Mouse (Mus musculus): Measurements from ENCODE around the gene Zfp280c. TPM values are rescaled to one million over a fixed set of nuclear protein-coding genes. Genes with fewer than 3 reads are reported as not detected.

The Zfp280c gene
- polyA plus RNA-seq (2016; fragmentation: Nextera tagmentation; extraction: Ambion mirVana) = 19.6 and 19.7 TPM in 2 replicates

GRCm38 (mm10) chrX:48594099-48594760, at the start of gene Zfp280c:
Gene Zfp280c, minus strand, starts transcription at chrX:48594504.
- no peaks in the 10 kb centered on the region for H3K9me3 ChIP-seq
- WGBS = 19% methylated on average over 44 of the region's 45 CpGs

GRCm38 (mm10) chrX:48637032-48637431, 42.7 kb upstream of the Zfp280c start:
- 56% methylated on average over 2 of the region's 2 CpGs for WGBS
- H3K9ac ChIP-seq (replicated peaks) = no peak overlapping the region
- no peak for ATAC-seq (ENCODE audit: insufficient number of reproducible peaks, insufficient read depth, low FRiP score, low TSS enrichment, low read depth)

More at GRCm38 (mm10) chrX:48594099-48594760, at the start of gene Zfp280c:
- peak; percentile 91 for ATAC-seq (ENCODE audit: insufficient number of reproducible peaks, insufficient read depth, low FRiP score, low TSS enrichment, low read depth)
- H3K4me2 ChIP-seq = peak within 1 kb of the TSS; percentile 51
- 0 out of 2 replicates have a peak, but pooled peaks cover 4% of the 10 kb centered on the region for H3K4me1 ChIP-seq (replicated peaks)
- peaks cover 13% of the 10 kb centered on the region; the same call in 1 of the 2 replicates for H3K36me3 ChIP-seq
- H3K4me3 ChIP-seq (replicated peaks) = peak within 1 kb of the TSS; percentile 62
- no peaks in the 10 kb centered on the region for H3K27me3 ChIP-seq
- H3K9ac ChIP-seq (replicated peaks) = peak within 1 kb of the TSS; percentile 71
- peak within 1 kb of the TSS; percentile 84 for H3K27ac ChIP-seq

GRCm38 (mm10) chrX:48624054-48624420, 29.7 kb upstream of the Zfp280c start:
- ATAC-seq (ENCODE audit: insufficient number of reproducible peaks, insufficient read depth, low FRiP score, low TSS enrichment, low read depth) = peak; percentile 7; the same call in 1 of the 2 replicates
- Histone ChIP-seq H3K4me1 (replicated peaks) (no peaks in the 10 kb centered on the region), H3K4me2 (peak overlapping the region; percentile 57), H3K27ac (peak overlapping the region; percentile 80; the same call in 1 of the 2 replicates), H3K36me3 (no peaks in the 10 kb centered on the region), H3K9me3 (no peaks in the 10 kb centered on the region), H3K27me3 (no peaks in the 10 kb centered on the region), H3K9ac (replicated peaks) (peak overlapping the region; percentile 48), H3K4me3 (replicated peaks) (peak overlapping the region; percentile 56)
- WGBS = 30% methylated on average over 9 of the region's 9 CpGs

More at GRCm38 (mm10) chrX:48637032-48637431, 42.7 kb upstream of the Zfp280c start:
- H3K4me3 ChIP-seq (replicated peaks) = no peak overlapping the region
- no peaks in the 10 kb centered on the region for H3K36me3 ChIP-seq
- no peak overlapping the region for H3K4me2 ChIP-seq
- no peak overlapping the region for H3K27ac ChIP-seq
- no peaks in the 10 kb centered on the region for H3K9me3 ChIP-seq
- H3K27me3 ChIP-seq = no peaks in the 10 kb centered on the region
- H3K4me1 ChIP-seq (replicated peaks) = no peaks in the 10 kb centered on the region

DNA sequence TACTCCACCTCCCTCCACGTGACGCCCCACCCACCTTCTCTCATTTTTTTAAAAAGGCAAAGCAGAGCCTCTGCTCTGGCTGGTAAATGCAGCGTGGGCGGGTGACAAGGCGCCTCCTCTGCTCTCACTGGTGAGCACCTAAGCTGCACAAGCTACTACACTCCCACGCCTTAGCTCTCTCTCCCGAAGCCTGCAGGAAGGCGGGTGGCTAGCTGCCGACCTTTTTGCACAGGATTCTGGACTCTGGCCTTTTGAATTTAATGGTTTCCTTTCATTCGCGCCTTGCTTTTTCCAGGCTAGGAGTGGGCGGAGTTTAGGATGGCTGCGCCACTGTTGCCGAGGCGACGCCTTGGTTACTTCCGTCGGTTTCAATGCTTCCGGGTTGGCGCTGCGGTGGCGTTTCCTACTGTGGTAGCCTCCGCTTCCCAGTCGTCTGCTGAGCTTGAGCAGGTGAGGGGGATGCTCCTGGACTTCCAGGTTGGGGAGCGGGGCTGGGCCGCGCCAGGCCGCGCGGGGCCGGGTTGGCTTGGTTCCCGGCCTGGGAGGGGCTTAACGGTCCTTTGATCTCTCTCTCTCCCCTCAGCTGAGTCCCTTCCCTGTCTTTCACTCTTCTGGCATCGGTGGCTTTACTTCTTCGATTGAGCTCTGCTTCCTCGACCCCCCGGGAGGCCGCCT, 29.2 kb upstream of the Zfp280c start, which contains the start of gene Slc25a14:
TSS of gene Slc25a14 (plus strand) at position 35 of the 675 bp plus-strand sequence.
- WGBS = 20% methylated on average over 38 of the region's 38 CpGs

DNA sequence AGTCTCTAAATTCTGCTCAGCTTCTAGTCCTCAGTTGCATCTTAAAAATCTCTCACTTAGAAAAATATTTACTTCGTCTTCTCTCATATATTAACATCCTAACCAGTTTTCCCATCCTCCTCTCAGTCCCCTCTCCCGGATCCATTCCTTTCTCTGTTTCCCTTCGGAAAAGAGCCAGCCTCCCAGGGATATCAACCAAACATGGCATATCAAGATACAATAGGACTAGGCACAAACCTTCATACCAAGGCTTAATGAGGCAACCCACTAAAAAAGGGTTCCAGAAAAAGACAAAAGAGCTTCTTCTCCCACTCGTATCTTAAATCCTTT, 28.7 kb upstream of the Zfp280c start:
- H3K4me2 ChIP-seq = peak overlapping the region; percentile 57
- H3K9me3 ChIP-seq = no peaks in the 10 kb centered on the region
- no peaks in the 10 kb centered on the region for H3K27me3 ChIP-seq
- ATAC-seq (ENCODE audit: insufficient number of reproducible peaks, insufficient read depth, low FRiP score, low TSS enrichment, low read depth) = no peak
- no peaks in the 10 kb centered on the region for H3K4me1 ChIP-seq (replicated peaks)
- H3K27ac ChIP-seq = peak overlapping the region; percentile 80
- WGBS = 20% methylated on average over 4 of the region's 4 CpGs
- peak overlapping the region; percentile 42; the same call in 1 of the 2 replicates for H3K9ac ChIP-seq (replicated peaks)
- H3K4me3 ChIP-seq (replicated peaks) = peak overlapping the region; percentile 56
- H3K36me3 ChIP-seq = no peaks in the 10 kb centered on the region

More for the DNA sequence above, 29.2 kb upstream of the Zfp280c start, which contains the start of gene Slc25a14:
- H3K27me3 ChIP-seq = no peaks in the 10 kb centered on the region
- H3K36me3 ChIP-seq = no peaks in the 10 kb centered on the region
- no peaks in the 10 kb centered on the region for H3K9me3 ChIP-seq
- H3K4me2 ChIP-seq = peak within 1 kb of the TSS; percentile 57
- H3K4me1 ChIP-seq (replicated peaks) = no peaks in the 10 kb centered on the region
- ATAC-seq (ENCODE audit: insufficient number of reproducible peaks, insufficient read depth, low FRiP score, low TSS enrichment, low read depth) = peak; percentile 95
- peak within 1 kb of the TSS; percentile 56 for H3K4me3 ChIP-seq (replicated peaks)
- H3K9ac ChIP-seq (replicated peaks) = peak within 1 kb of the TSS; percentile 48
- peak within 1 kb of the TSS; percentile 80 for H3K27ac ChIP-seq

DNA sequence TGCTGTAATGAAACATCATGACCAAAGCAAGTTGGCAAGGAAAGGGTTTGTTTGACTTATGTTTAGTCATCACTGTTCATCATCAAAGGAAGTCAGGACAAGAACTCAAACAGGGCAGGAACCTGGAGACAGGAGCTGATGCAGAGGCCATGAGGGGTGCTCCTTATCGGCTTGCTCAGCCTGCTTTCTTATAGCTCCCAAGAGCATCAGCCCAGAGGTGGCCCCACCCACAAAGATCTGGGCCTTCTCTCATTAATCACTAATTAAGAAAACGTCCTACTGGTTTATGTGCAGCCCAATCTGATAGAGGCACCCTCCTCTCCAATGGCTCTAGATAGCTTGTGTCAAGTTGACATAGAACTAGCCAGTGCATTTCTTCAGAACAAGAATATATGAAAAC, 10.6 kb upstream of the Zfp280c start:
- ATAC-seq (ENCODE audit: insufficient number of reproducible peaks, insufficient read depth, low FRiP score, low TSS enrichment, low read depth) = no peak
- H3K27me3 ChIP-seq = no peaks in the 10 kb centered on the region
- no peaks in the 10 kb centered on the region for H3K9me3 ChIP-seq
- no peak overlapping the region for H3K27ac ChIP-seq
- H3K4me3 ChIP-seq (replicated peaks) = no peak overlapping the region
- H3K9ac ChIP-seq (replicated peaks) = no peak overlapping the region
- H3K36me3 ChIP-seq = no peaks in the 10 kb centered on the region
- no peaks in the 10 kb centered on the region for H3K4me1 ChIP-seq (replicated peaks)
- no peak overlapping the region for H3K4me2 ChIP-seq
- WGBS = 54% methylated on average over 2 of the region's 2 CpGs

GRCm38 (mm10) chrX:48596906-48597305, 2.6 kb upstream of the Zfp280c start:
- no peak for ATAC-seq (ENCODE audit: insufficient number of reproducible peaks, insufficient read depth, low FRiP score, low TSS enrichment, low read depth)
- 90% methylated on average over 5 of the region's 5 CpGs for WGBS

GRCm38 (mm10) chrX:48596053-48596452, 1.7 kb upstream of the Zfp280c start:
- ATAC-seq (ENCODE audit: insufficient number of reproducible peaks, insufficient read depth, low FRiP score, low TSS enrichment, low read depth) = no peak
- WGBS = 84% methylated on average over 8 of the region's 9 CpGs
- Histone ChIP-seq H3K9me3 (no peaks in the 10 kb centered on the region), H3K27ac (no peak overlapping the region), H3K4me3 (replicated peaks) (no peak overlapping the region), H3K9ac (replicated peaks) (no peak overlapping the region), H3K27me3 (no peaks in the 10 kb centered on the region), H3K4me1 (replicated peaks) (0 out of 2 replicates have a peak, but pooled peaks cover 4% of the 10 kb centered on the region), H3K36me3 (peaks cover 1% of the 10 kb centered on the region; the same call in 1 of the 2 replicates), H3K4me2 (no peak overlapping the region)

More at GRCm38 (mm10) chrX:48596906-48597305, 2.6 kb upstream of the Zfp280c start:
- Histone ChIP-seq H3K4me2 (no peak overlapping the region), H3K4me1 (replicated peaks) (0 out of 2 replicates have a peak, but pooled peaks cover 4% of the 10 kb centered on the region), H3K9me3 (no peaks in the 10 kb centered on the region), H3K9ac (replicated peaks) (no peak overlapping the region), H3K27ac (no peak overlapping the region), H3K4me3 (replicated peaks) (no peak overlapping the region), H3K36me3 (no peaks in the 10 kb centered on the region), H3K27me3 (no peaks in the 10 kb centered on the region)

- no peaks in the 10 kb centered on the region for H3K27me3 ChIP-seq
- 0 out of 2 replicates have a peak, but pooled peaks cover 4% of the 10 kb centered on the region for H3K4me1 ChIP-seq (replicated peaks)
- H3K9me3 ChIP-seq = no peaks in the 10 kb centered on the region
- peaks cover 13% of the 10 kb centered on the region; the same call in 1 of the 2 replicates for H3K36me3 ChIP-seq
- H3K27ac ChIP-seq = peak overlapping the region; percentile 84
- WGBS = 29% methylated on average over 13 of the region's 15 CpGs
- H3K4me2 ChIP-seq = peak overlapping the region; percentile 51
- ATAC-seq (ENCODE audit: insufficient number of reproducible peaks, insufficient read depth, low FRiP score, low TSS enrichment, low read depth) = no peak; the same call in 1 of the 2 replicates
- H3K4me3 ChIP-seq (replicated peaks) = peak overlapping the region; percentile 62
- H3K9ac ChIP-seq (replicated peaks) = peak overlapping the region; percentile 71
Observed at GRCm38 (mm10) chrX:48593721-48594098, 594 bp downstream of the Zfp280c start.

GRCm38 (mm10) chrX:48583332-48583731, 11.0 kb downstream of the Zfp280c start:
- Histone ChIP-seq H3K27ac (no peak overlapping the region), H3K9ac (replicated peaks) (no peak overlapping the region), H3K27me3 (no peaks in the 10 kb centered on the region), H3K4me3 (replicated peaks) (no peak overlapping the region), H3K4me2 (no peak overlapping the region), H3K36me3 (peaks cover 31% of the 10 kb centered on the region), H3K4me1 (replicated peaks) (no peaks in the 10 kb centered on the region), H3K9me3 (no peaks in the 10 kb centered on the region)
- ATAC-seq (ENCODE audit: insufficient number of reproducible peaks, insufficient read depth, low FRiP score, low TSS enrichment, low read depth) = no peak

- Histone ChIP-seq H3K36me3 (no peaks in the 10 kb centered on the region), H3K27ac (no peak overlapping the region), H3K4me1 (replicated peaks) (no peaks in the 10 kb centered on the region), H3K27me3 (no peaks in the 10 kb centered on the region), H3K4me2 (no peak overlapping the region), H3K9me3 (no peaks in the 10 kb centered on the region), H3K4me3 (replicated peaks) (no peak overlapping the region), H3K9ac (replicated peaks) (no peak overlapping the region)
- 40% methylated on average over 3 of the region's 3 CpGs for WGBS
- no peak for ATAC-seq (ENCODE audit: insufficient number of reproducible peaks, insufficient read depth, low FRiP score, low TSS enrichment, low read depth)
Observed at GRCm38 (mm10) chrX:48532175-48532574, 62.1 kb downstream of the Zfp280c start.
